Mouse (Mus musculus): ENCODE results near the gene Akap9.
"Not testable (repeated sequence)": the region's sequence is repeated elsewhere in the genome, so short reads cannot be mapped to it uniquely, and the experiment has no call there.

Gene Akap9

GRCm38 (mm10) chr5:3970936-3971335, 43.1 kb downstream of the Akap9 start:
- DNase-seq = no peak

- no peak for DNase-seq
Measured at GRCm38 (mm10) chr5:3973764-3974163, 45.9 kb downstream of the Akap9 start.

- peak in 1 of 2 experiments; percentile 11 for DNase-seq
Measured at GRCm38 (mm10) chr5:3974896-3975295, 47.0 kb downstream of the Akap9 start.

- no peak for DNase-seq
Measured at GRCm38 (mm10) chr5:3976111-3976510, 48.3 kb downstream of the Akap9 start.

GRCm38 (mm10) chr5:3977904-3978303, 50.0 kb downstream of the Akap9 start:
- DNase-seq = no peak

GRCm38 (mm10) chr5:3989608-3990007, 61.8 kb downstream of the Akap9 start:
- DNase-seq = no peak

- no peak for DNase-seq
Measured at GRCm38 (mm10) chr5:3990499-3990898, 62.6 kb downstream of the Akap9 start.

- no peak for DNase-seq
Measured at GRCm38 (mm10) chr5:4004531-4005469, 76.9 kb downstream of the Akap9 start.

- DNase-seq = no peak
Measured at GRCm38 (mm10) chr5:4006606-4007005, 78.8 kb downstream of the Akap9 start.

GRCm38 (mm10) chr5:4008266-4008665, 80.4 kb downstream of the Akap9 start:
- no peak for DNase-seq

- no peak for DNase-seq
Measured at GRCm38 (mm10) chr5:4009540-4009939, 81.7 kb downstream of the Akap9 start.

GRCm38 (mm10) chr5:4017646-4018045, 89.8 kb downstream of the Akap9 start:
- not testable (repeated sequence) for DNase-seq

- peak in 1 of 2 experiments; percentile 5 for DNase-seq
Measured at GRCm38 (mm10) chr5:4019377-4019776, 91.5 kb downstream of the Akap9 start.

GRCm38 (mm10) chr5:4020018-4020417, 92.2 kb downstream of the Akap9 start:
- no peak for DNase-seq

GRCm38 (mm10) chr5:4023186-4023585, 95.3 kb downstream of the Akap9 start:
- peak; percentile 16 to 24 for DNase-seq

- peak; percentile 51 to 61 for DNase-seq
Measured at GRCm38 (mm10) chr5:4023742-4024681, 96.2 kb downstream of the Akap9 start.

- DNase-seq = no peak
Measured at GRCm38 (mm10) chr5:4024727-4025126, 96.9 kb downstream of the Akap9 start.

GRCm38 (mm10) chr5:4026336-4026735, 98.5 kb downstream of the Akap9 start:
- DNase-seq = not testable (repeated sequence)

- no peak for DNase-seq
Measured at GRCm38 (mm10) chr5:4028486-4029173, 100.8 kb downstream of the Akap9 start.

GRCm38 (mm10) chr5:4031846-4032245, 104.0 kb downstream of the Akap9 start:
- no peak for DNase-seq

GRCm38 (mm10) chr5:4036686-4037085, 108.8 kb downstream of the Akap9 start:
- no peak for DNase-seq

- no peak for DNase-seq
Measured at GRCm38 (mm10) chr5:4039351-4039750, 111.5 kb downstream of the Akap9 start.

- peak; percentile 23 to 26 for DNase-seq
Measured at GRCm38 (mm10) chr5:4040372-4040771, 112.5 kb downstream of the Akap9 start.
